Mouse (Mus musculus) 416B (cell line): ENCODE measurements around the gene Aldh9a1.
"Not testable (repeated sequence)": the region's sequence is repeated elsewhere in the genome, so short reads cannot be mapped to it uniquely, and the experiment has no call there.

ENCODE experiments used
- DNase-seq: peaks from one replicate; pipeline ENCODE4 v3.0.0; 2011; ENCODE audit warnings: low read depth

Aldh9a1 gene

GRCm38 (mm10) chr1:167349815-167350596, at the start of gene Aldh9a1:
Gene Aldh9a1 (plus strand): TSS chr1:167349991.
- peak; percentile 98 for DNase-seq

GRCm38 (mm10) chr1:167300122-167300521, 49.7 kb upstream of the Aldh9a1 start:
- DNase-seq = peak; percentile 33

- no peak for DNase-seq
These were observed 44.2 kb upstream of the Aldh9a1 start for GRCm38 (mm10) chr1:167305501-167306137.

GRCm38 (mm10) chr1:167306451-167307240, 43.1 kb upstream of the Aldh9a1 start:
- DNase-seq = peak; percentile 87

GRCm38 (mm10) chr1:167307674-167308073, 42.1 kb upstream of the Aldh9a1 start:
- DNase-seq = peak; percentile 57

GRCm38 (mm10) chr1:167308261-167309054, 41.3 kb upstream of the Aldh9a1 start, which contains the start of gene Tmco1:
Gene Tmco1 (plus strand): TSS chr1:167308378.
- peak; percentile 97 for DNase-seq

GRCm38 (mm10) chr1:167312367-167312766, 37.4 kb upstream of the Aldh9a1 start:
- peak; percentile 88 for DNase-seq

GRCm38 (mm10) chr1:167313220-167313619, 36.6 kb upstream of the Aldh9a1 start:
- peak; percentile 58 for DNase-seq

GRCm38 (mm10) chr1:167321691-167322090, 28.1 kb upstream of the Aldh9a1 start:
- DNase-seq = peak; percentile 43

- DNase-seq = no peak
These were observed 21.0 kb upstream of the Aldh9a1 start for GRCm38 (mm10) chr1:167328776-167329175.

- no peak for DNase-seq
These were observed 18.7 kb upstream of the Aldh9a1 start for GRCm38 (mm10) chr1:167331106-167331505.

- DNase-seq = no peak
These were observed 13.4 kb upstream of the Aldh9a1 start for GRCm38 (mm10) chr1:167336398-167336797.

- DNase-seq = peak; percentile 87
These were observed 12.2 kb upstream of the Aldh9a1 start for GRCm38 (mm10) chr1:167337463-167338095.

- DNase-seq = peak; percentile 85
These were observed 10.5 kb upstream of the Aldh9a1 start for GRCm38 (mm10) chr1:167339177-167339781.

GRCm38 (mm10) chr1:167340111-167340787, 9.5 kb upstream of the Aldh9a1 start:
- peak; percentile 52 for DNase-seq

GRCm38 (mm10) chr1:167340910-167341528, 8.8 kb upstream of the Aldh9a1 start:
- peak; percentile 45 for DNase-seq

GRCm38 (mm10) chr1:167342831-167343230, 7.0 kb upstream of the Aldh9a1 start:
- peak; percentile 8 for DNase-seq

- not testable (repeated sequence) for DNase-seq
These were observed 3.7 kb upstream of the Aldh9a1 start for GRCm38 (mm10) chr1:167345994-167346520.

GRCm38 (mm10) chr1:167349206-167349605, 585 bp upstream of the Aldh9a1 start:
- peak; percentile 71 for DNase-seq
